Mouse (Mus musculus) limb, embryonic 11.5 days (tissue): ENCODE results near the gene Tsga10ip. TPM values are rescaled to one million over a fixed set of nuclear protein-coding genes. Genes with fewer than 3 reads are reported as not detected.

ENCODE experiments used
- ATAC-seq: fragments of 200-750 bp; cut with Nextera tagmentation; 2 replicates; pipeline ENCODE4 v1.8.0; 2017; ENCODE audit warnings: low read depth; ENCODE audit not compliant: insufficient number of reproducible peaks, low FRiP score, low TSS enrichment
- DNase-seq: peaks from one replicate; pipeline ENCODE4 v3.0.0-alpha.2; 2015; ENCODE audit warnings: low spot score
- H3K27ac ChIP-seq: fragments of 300-500 bp; sonication (generic); replicated peaks from 2 replicates; pipeline ENCODE4 v1.5.1; 2014; ENCODE audit warnings: low read depth, mild to moderate bottlenecking, low read length
- H3K27me3 ChIP-seq: fragments of 300-500 bp; sonication (generic); 2 replicates; pipeline ENCODE4 v1.6.1; 2014; ENCODE audit warnings: mild to moderate bottlenecking, low read length, mixed read lengths; ENCODE audit not compliant: control insufficient read depth, insufficient read depth
- H3K36me3 ChIP-seq: fragments of 300-500 bp; sonication (generic); 2 replicates; pipeline ENCODE4 v1.6.1; 2014; ENCODE audit warnings: mild to moderate bottlenecking, low read length, moderate library complexity, mixed read lengths; ENCODE audit not compliant: control insufficient read depth, insufficient read depth
- H3K4me1 ChIP-seq: fragments of 300-500 bp; sonication (generic); 2 replicates; pipeline ENCODE4 v1.6.1; 2014; ENCODE audit warnings: low read length, mixed read lengths; ENCODE audit not compliant: control insufficient read depth, insufficient read depth
- H3K4me2 ChIP-seq: fragments of 300-500 bp; sonication (generic); 2 replicates; pipeline ENCODE4 v1.6.1; 2014; ENCODE audit warnings: low read depth, mild to moderate bottlenecking, moderate library complexity; ENCODE audit not compliant: severe bottlenecking
- H3K4me3 ChIP-seq: fragments of 300-500 bp; sonication (generic); 2 replicates; pipeline ENCODE4 v1.5.1; 2014; ENCODE audit warnings: low read depth, low read length
- H3K9ac ChIP-seq: fragments of 300-500 bp; sonication (generic); 2 replicates; pipeline ENCODE4 v1.6.1; 2014; ENCODE audit warnings: mild to moderate bottlenecking, low read length
- H3K9me3 ChIP-seq: fragments of 300-500 bp; sonication (generic); 2 replicates; pipeline ENCODE4 v1.6.1; 2016; ENCODE audit warnings: low read length; ENCODE audit not compliant: control insufficient read depth
- WGBS: fragments of 180-500 bp; shearing (Covaris S2); extraction: QIAGEN DNeasy Blood & Tissue Kit; methylation state at CpG from one replicate; pipeline ENCODE4 v1.1.7; 2014; 5-methylcytosine and 5-hydroxymethylcytosine counted together
- polyA plus RNA-seq: library from polyadenylated mRNA; unstranded; fragments of >200 nt; fragmentation: Nextera tagmentation; extraction: Ambion mirVana; gene quantifications from 2 replicates; pipeline ENCODE4 v1.2.1, GENCODE M21; 2014

Gene Tsga10ip
- polyA plus RNA-seq, 1 experiment from 2014 or later = not detected

- DNase-seq = no peak
- H3K36me3 ChIP-seq = peaks cover 23% of the 10 kb centered on the region
- ATAC-seq = no peak
These were observed 29.6 kb downstream of the Tsga10ip start for GRCm38 (mm10) chr19:5372724-5373123.

GRCm38 (mm10) chr19:5370932-5371331, 31.4 kb downstream of the Tsga10ip start:
- ATAC-seq (no peak), DNase-seq (no peak)
- H3K4me2 ChIP-seq = no peak overlapping the region
- no peaks in the 10 kb centered on the region for H3K27me3 ChIP-seq
- H3K27ac ChIP-seq = no peak overlapping the region
- H3K4me1 ChIP-seq = peaks cover 10% of the 10 kb centered on the region
- 86% methylated on average over 3 of the region's 3 CpGs for WGBS
- H3K9me3 ChIP-seq = no peaks in the 10 kb centered on the region
- H3K4me3 ChIP-seq = no peak overlapping the region
- no peak overlapping the region for H3K9ac ChIP-seq
- H3K36me3 ChIP-seq = peaks cover 23% of the 10 kb centered on the region

More at GRCm38 (mm10) chr19:5372724-5373123, 29.6 kb downstream of the Tsga10ip start:
- Histone ChIP-seq H3K4me1 (peaks cover 6% of the 10 kb centered on the region), H3K4me3 (no peak overlapping the region), H3K9me3 (no peaks in the 10 kb centered on the region), H3K9ac (no peak overlapping the region), H3K27me3 (no peaks in the 10 kb centered on the region), H3K4me2 (no peak overlapping the region), H3K27ac (no peak overlapping the region)
- WGBS = 88% methylated on average over 7 of the region's 7 CpGs

GRCm38 (mm10) chr19:5367455-5367854, 34.9 kb downstream of the Tsga10ip start:
- H3K9me3 ChIP-seq = no peaks in the 10 kb centered on the region
- peak overlapping the region; percentile 78 for H3K4me2 ChIP-seq
- DNase-seq = no peak
- peaks cover 15% of the 10 kb centered on the region for H3K4me1 ChIP-seq
- H3K27me3 ChIP-seq = no peaks in the 10 kb centered on the region
- H3K36me3 ChIP-seq = peaks cover 28% of the 10 kb centered on the region
- H3K9ac ChIP-seq = peak overlapping the region; percentile 89
- WGBS = 10% methylated on average over 11 of the region's 11 CpGs
- ATAC-seq = no peak
- H3K4me3 ChIP-seq = peak overlapping the region; percentile 99
- no peak overlapping the region for H3K27ac ChIP-seq

- no peak for ATAC-seq
- Histone ChIP-seq H3K4me1 (peaks cover 15% of the 10 kb centered on the region), H3K27ac (peak within 1 kb of the TSS; percentile 92), H3K9me3 (no peaks in the 10 kb centered on the region), H3K4me2 (peak within 1 kb of the TSS; percentile 91), H3K9ac (peak within 1 kb of the TSS; percentile 89), H3K4me3 (peak within 1 kb of the TSS; percentile 99), H3K27me3 (no peaks in the 10 kb centered on the region), H3K36me3 (peaks cover 28% of the 10 kb centered on the region)
- WGBS = under 1% methylated on average over 33 of the region's 33 CpGs
- no peak for DNase-seq
These were observed 35.3 kb downstream of the Tsga10ip start, which contains the start of gene Banf1 for GRCm38 (mm10) chr19:5367053-5367359. TSS of gene Banf1 (minus strand) at chr19:5367168.

- peak; percentile 97 for DNase-seq
- WGBS = 0% methylated on average over 83 of the region's 92 CpGs
- peaks cover 24% of the 10 kb centered on the region for H3K36me3 ChIP-seq
- H3K27ac ChIP-seq = peak within 1 kb of the TSS; percentile 92
- H3K9me3 ChIP-seq = no peaks in the 10 kb centered on the region
- H3K4me3 ChIP-seq = peak within 1 kb of the TSS; percentile 99
- H3K27me3 ChIP-seq = no peaks in the 10 kb centered on the region
- peak within 1 kb of the TSS; percentile 89 for H3K9ac ChIP-seq
- H3K4me1 ChIP-seq = peaks cover 15% of the 10 kb centered on the region
- H3K4me2 ChIP-seq = peak within 1 kb of the TSS; percentile 91
- ATAC-seq = peak; percentile 95
These were observed 35.9 kb downstream of the Tsga10ip start, which contains the start of gene Eif1ad for GRCm38 (mm10) chr19:5366175-5367052. TSS of gene Eif1ad (plus strand) at chr19:5366741.

GRCm38 (mm10) chr19:5365751-5366150, 36.6 kb downstream of the Tsga10ip start:
- Histone ChIP-seq H3K27ac (peak overlapping the region; percentile 92; the same call in 1 of the 2 replicates), H3K4me1 (peaks cover 15% of the 10 kb centered on the region), H3K4me2 (peak overlapping the region; percentile 91), H3K4me3 (peak overlapping the region; percentile 99), H3K9me3 (no peaks in the 10 kb centered on the region), H3K9ac (peak overlapping the region; percentile 89), H3K27me3 (no peaks in the 10 kb centered on the region), H3K36me3 (peaks cover 22% of the 10 kb centered on the region)
- WGBS = 21% methylated on average over 11 of the region's 11 CpGs
- no peak for ATAC-seq
- DNase-seq = no peak

GRCm38 (mm10) chr19:5364124-5364523, 38.2 kb downstream of the Tsga10ip start:
- Histone ChIP-seq H3K4me1 (peaks cover 15% of the 10 kb centered on the region), H3K27me3 (no peaks in the 10 kb centered on the region), H3K9ac (no peak overlapping the region), H3K4me2 (no peak overlapping the region), H3K9me3 (no peaks in the 10 kb centered on the region), H3K27ac (no peak overlapping the region), H3K36me3 (peaks cover 12% of the 10 kb centered on the region; the same call in 1 of the 2 replicates), H3K4me3 (no peak overlapping the region)
- DNase-seq (no peak), ATAC-seq (no peak)
- WGBS = 88% methylated on average over 2 of the region's 2 CpGs

- no peak for DNase-seq
- ATAC-seq = no peak
- H3K4me1 ChIP-seq = peaks cover 6% of the 10 kb centered on the region
- H3K4me2 ChIP-seq = no peak overlapping the region
- no peak overlapping the region for H3K9ac ChIP-seq
- H3K4me3 ChIP-seq = no peak overlapping the region
- peaks cover 9% of the 10 kb centered on the region; the same call in 1 of the 2 replicates for H3K36me3 ChIP-seq
- H3K9me3 ChIP-seq = peaks cover 2% of the 10 kb centered on the region; the same call in 1 of the 2 replicates
- H3K27me3 ChIP-seq = no peaks in the 10 kb centered on the region
- no peak overlapping the region for H3K27ac ChIP-seq
- 79% methylated on average over 2 of the region's 2 CpGs for WGBS
These were observed 40.1 kb downstream of the Tsga10ip start for GRCm38 (mm10) chr19:5362186-5362585.
